Comparison of ENCODE assay signal across 25 mouse cellular contexts in genomic region chr4:46775959-46776358, GRCm38 (mm10).
DNase-seq lines count a peak whose midpoint lies in the region; ATAC-seq lines count a peak whose summit lies in the region.
"Had no signal": no experiment of that assay in that cellular context is flagged by ENCODE, and none has a peak within 500 bp of the region (broad histone marks: within the 10 kb centered on the region; RNA-seq: fewer than 3 reads in every experiment).

No protein-coding gene starts in this region.

- peak; percentile 14 for DNase-seq in lung, postnatal 36 days
- DNase-seq in lung, postnatal 4 days: no peak
- DNase-seq in T-cell, adult 2 months (ENCODE audit: low spot score): peak; percentile 5
- no peak for DNase-seq in embryo, embryonic 10.5 days (ENCODE audit: low spot score)
- DNase-seq in hindbrain, embryonic 11.5 days (ENCODE audit: low spot score): no peak
- no peak for DNase-seq in hindbrain, embryonic 14.5 days (ENCODE audit: low spot score)
- DNase-seq: adrenal gland, postnatal 25 days; cerebellum, adult 11-12 months; cerebellum, postnatal 14 days; gastrocnemius, postnatal 14 days; heart, adult 2 months; kidney, adult 18-20 months; kidney, postnatal 4 days; liver; retina, postnatal 1 day; right cerebral cortex, postnatal 4 days had no signal

- no peak overlapping the region for H3K4me3 ChIP-seq in hindbrain, embryonic 11.5 days (ENCODE audit: low read depth, low read length)
- no peak overlapping the region for H3K4me3 ChIP-seq in hindbrain, embryonic 14.5 days (replicated peaks; ENCODE audit: low read length)
- H3K4me3 ChIP-seq: heart, adult 2 months; hindbrain, embryonic 13.5 days; limb, embryonic 10.5 days; liver, embryonic 15.5 days; megakaryocyte, embryonic 14.5 days; midbrain, embryonic 13.5 days; neural tube, embryonic 12.5 days had no signal

- no peak overlapping the region for H3K4me2 ChIP-seq in hindbrain, embryonic 11.5 days (replicated peaks; ENCODE audit: low read depth, low read length)
- H3K4me2 ChIP-seq in hindbrain, embryonic 14.5 days (replicated peaks): no peak overlapping the region
- H3K4me2 ChIP-seq: hindbrain, embryonic 13.5 days; liver, embryonic 15.5 days; midbrain, embryonic 13.5 days; neural tube, embryonic 12.5 days had no signal

- no peaks in the 10 kb centered on the region for H3K36me3 ChIP-seq in hindbrain, embryonic 11.5 days (ENCODE audit: control insufficient read depth, insufficient read depth, low read length)
- H3K36me3 ChIP-seq in hindbrain, embryonic 14.5 days (replicated peaks; ENCODE audit: control insufficient read depth, insufficient read depth): no peaks in the 10 kb centered on the region
- H3K36me3 ChIP-seq: hindbrain, embryonic 13.5 days; limb, embryonic 10.5 days; liver, embryonic 15.5 days; midbrain, embryonic 13.5 days; neural tube, embryonic 12.5 days had no signal

- H3K9ac ChIP-seq in hindbrain, embryonic 11.5 days (ENCODE audit: low read depth, low read length): no peak overlapping the region
- no peak overlapping the region for H3K9ac ChIP-seq in hindbrain, embryonic 14.5 days
- H3K9ac ChIP-seq: hindbrain, embryonic 13.5 days; liver, embryonic 15.5 days; midbrain, embryonic 13.5 days; neural tube, embryonic 12.5 days had no signal

- H3K27ac ChIP-seq in hindbrain, embryonic 11.5 days (ENCODE audit: low read depth, low read length): no peak overlapping the region
- no peak overlapping the region for H3K27ac ChIP-seq in hindbrain, embryonic 14.5 days
- H3K27ac ChIP-seq: heart, adult 2 months; hindbrain, embryonic 13.5 days; limb, embryonic 10.5 days; liver, embryonic 15.5 days; midbrain, embryonic 13.5 days; neural tube, embryonic 12.5 days had no signal

- no peaks in the 10 kb centered on the region for H3K9me3 ChIP-seq in hindbrain, embryonic 11.5 days (ENCODE audit: control insufficient read depth, low read length)
- no peaks in the 10 kb centered on the region for H3K9me3 ChIP-seq in hindbrain, embryonic 14.5 days (ENCODE audit: control insufficient read depth, low read length)
- H3K9me3 ChIP-seq: hindbrain, embryonic 13.5 days; limb, embryonic 10.5 days; liver, embryonic 15.5 days; midbrain, embryonic 13.5 days had no signal

- no peaks in the 10 kb centered on the region for H3K27me3 ChIP-seq in hindbrain, embryonic 11.5 days (ENCODE audit: control insufficient read depth, insufficient read depth, low read length)
- no peaks in the 10 kb centered on the region for H3K27me3 ChIP-seq in hindbrain, embryonic 14.5 days (ENCODE audit: control insufficient read depth, insufficient read depth, low read length)
- H3K27me3 ChIP-seq: hindbrain, embryonic 13.5 days; liver, embryonic 15.5 days; midbrain, embryonic 13.5 days; neural tube, embryonic 12.5 days had no signal

- ATAC-seq in megakaryocyte progenitor cell, adult 5-6 weeks (replicated peaks; ENCODE audit: poor library complexity): 0 out of 2 replicates have a peak, but pooled peaks have one; percentile 23
- ATAC-seq in hindbrain, embryonic 11.5 days (ENCODE audit: low FRiP score): no peak
- ATAC-seq in hindbrain, embryonic 14.5 days (ENCODE audit: low FRiP score): no peak
- ATAC-seq: forebrain, embryonic 14.5 days; inflammation-experienced regulatory T-cells, adult 6 months; midbrain, embryonic 13.5 days had no signal

- H3K4me1 ChIP-seq in hindbrain, embryonic 11.5 days (replicated peaks; ENCODE audit: control insufficient read depth, insufficient read depth, low read length): no peaks in the 10 kb centered on the region
- 0 out of 2 replicates have a peak, but pooled peaks cover 3% of the 10 kb centered on the region for H3K4me1 ChIP-seq in hindbrain, embryonic 14.5 days (replicated peaks; ENCODE audit: control insufficient read depth, insufficient read depth, low read length)
- H3K4me1 ChIP-seq: limb, embryonic 10.5 days; liver, embryonic 15.5 days; neural tube, embryonic 12.5 days had no signal

- 92% methylated on average over 5 of the region's 5 CpGs for WGBS in hindbrain, embryonic 11.5 days
- 81% methylated on average over 5 of the region's 5 CpGs for WGBS in hindbrain, embryonic 14.5 days

Comparison
In these comparisons a context has a peak if more than half of its experiments do, and no peak if none do; other contexts are left out.
1. DNase-seq: peak in lung, postnatal 36 days (single experiment) and T-cell, adult 2 months (single experiment); none in lung, postnatal 4 days (0 of 2), embryo, embryonic 10.5 days (single experiment), hindbrain, embryonic 11.5 days (single experiment) and hindbrain, embryonic 14.5 days (single experiment).